Mouse (Mus musculus): ENCODE measurements around the gene Birc5.

DNA sequence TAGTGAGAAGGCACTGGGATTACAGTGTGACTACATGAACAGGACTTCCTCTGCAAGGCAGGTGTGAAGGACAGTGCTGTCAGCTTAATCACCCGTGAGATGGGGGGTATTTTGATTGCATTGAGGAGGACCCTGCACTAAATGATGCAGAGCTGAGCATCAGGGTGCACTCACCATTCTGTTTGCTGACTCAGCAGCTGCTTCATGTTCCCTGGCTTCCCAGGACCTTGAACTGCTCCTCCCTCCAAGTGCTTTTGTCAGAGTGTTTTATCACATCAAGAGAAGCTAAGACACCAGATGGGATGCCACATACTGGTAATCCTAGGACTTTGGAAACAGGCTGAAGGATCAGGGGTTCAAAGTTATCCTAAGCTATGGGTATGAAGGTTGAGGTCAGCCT lies 6.9 kb downstream of the Birc5 start:
- TF ChIP-seq CTCF (IDR thresholded peaks at IDR 0.05; ENCODE audit: low read depth), result no peak
- no peak for TF ChIP-seq EP300 (optimal IDR thresholded peaks at IDR 0.05)

All from stomach, postnatal 0 days (tissue).